In the genomic region with DNA sequence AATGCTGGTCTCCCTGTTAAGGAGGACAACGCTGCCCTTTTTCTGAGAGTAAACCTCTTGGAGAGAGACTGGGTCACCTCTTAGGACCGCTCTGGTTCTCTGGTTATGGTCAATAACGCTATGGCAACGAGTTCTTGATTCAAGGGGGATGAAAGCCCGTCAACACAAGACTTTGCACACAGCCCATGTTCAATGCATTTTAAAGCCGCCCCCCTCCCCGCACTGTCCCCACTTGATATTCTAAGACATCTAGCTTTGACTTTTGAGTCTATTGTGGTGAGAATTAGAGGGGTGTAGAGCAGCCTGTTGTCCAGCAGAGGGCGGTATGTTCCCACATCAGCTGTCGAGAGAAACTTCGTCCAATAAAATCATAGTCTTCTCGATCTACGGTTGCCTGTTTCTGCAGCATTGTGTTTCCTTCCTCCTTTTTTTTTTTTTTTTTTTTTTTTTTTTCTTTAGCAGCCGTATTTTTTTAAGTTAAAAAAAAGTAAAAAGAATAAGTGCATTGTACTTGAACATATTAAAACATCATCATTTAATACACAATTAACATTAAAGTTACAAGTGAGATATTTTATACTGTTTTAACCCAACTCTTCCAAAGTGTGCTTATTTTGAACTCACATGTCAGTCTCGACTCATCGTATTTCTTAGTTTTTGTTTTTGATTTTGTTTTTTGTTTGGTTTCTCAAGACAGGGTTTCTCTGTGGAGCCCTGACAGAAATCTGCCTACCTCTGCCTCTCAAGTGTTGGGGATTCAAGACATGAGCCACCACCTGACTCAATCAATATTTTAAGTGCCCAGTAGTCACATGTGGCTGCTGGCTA, we compare ENCODE assay signal across 8 mouse cellular contexts. TPM values are rescaled to one million over a fixed set of nuclear protein-coding genes. Genes with fewer than 3 reads are reported as not detected.
DNase-seq lines count a peak whose midpoint lies in the region; ATAC-seq and TF ChIP-seq lines count a peak whose summit lies in the region.

No protein-coding gene starts in this region.

- ATAC-seq in midbrain, postnatal 0 days (ENCODE audit: low FRiP score), result peak; percentile 38; the same call in 1 of the 2 replicates

- H3K4me2 ChIP-seq in midbrain, postnatal 0 days (ENCODE audit: low read depth, low read length, poor library complexity, severe bottlenecking), result peak overlapping the region; percentile 31

- no peaks in the 10 kb centered on the region for H3K4me1 ChIP-seq in midbrain, postnatal 0 days (ENCODE audit: insufficient read depth, low read length)

- no peaks in the 10 kb centered on the region for H3K27me3 ChIP-seq in midbrain, postnatal 0 days (ENCODE audit: insufficient read depth, low read length)

- peak; percentile 68 for DNase-seq in kidney, adult 18-20 months
- no peak for DNase-seq in kidney, adult 11 months
- DNase-seq in cerebellum, postnatal 25 days, result peak; percentile 57 to 65
- DNase-seq in gastrocnemius, postnatal 10 days, result peak; percentile 50
- DNase-seq in kidney, adult 8-10 months, result peak; percentile 48 to 53
- peak; percentile 61 for DNase-seq in liver
- DNase-seq in midbrain, postnatal 0 days (ENCODE audit: low spot score), result peak; percentile 79
- peak; percentile 58 to 80 for DNase-seq in spleen, postnatal 10 days (ENCODE audit: low spot score in 2 of 2)

- no peaks in the 10 kb centered on the region for H3K9me3 ChIP-seq in midbrain, postnatal 0 days (ENCODE audit: low read length)

- TF ChIP-seq CTCF in midbrain, postnatal 0 days (IDR thresholded peaks at IDR 0.05), result peak; percentile 94

- H3K27ac ChIP-seq in midbrain, postnatal 0 days (ENCODE audit: low read depth, low read length), result no peak overlapping the region

- 22% methylated on average over 15 of the region's 15 CpGs for WGBS in midbrain, postnatal 0 days

- no peak overlapping the region for H3K9ac ChIP-seq in midbrain, postnatal 0 days (replicated peaks; ENCODE audit: low read length, poor library complexity, severe bottlenecking)

- peak overlapping the region; percentile 14; the same call in 1 of the 2 replicates for H3K4me3 ChIP-seq in midbrain, postnatal 0 days (ENCODE audit: low read depth, low read length)

- no peaks in the 10 kb centered on the region for H3K36me3 ChIP-seq in midbrain, postnatal 0 days (ENCODE audit: insufficient read depth, low read length)

RNA-seq across cellular contexts. Expression of a gene that starts 13.7 kb away (rescaled TPM):
- 10 to 100 TPM; 29.1 to 30.1 TPM for total RNA-seq in gastrocnemius, postnatal 10 days (2021)
- 28.6 and 31.4 TPM in 2 replicates for total RNA-seq in midbrain, postnatal 0 days (2014; rRNA removed)
- 41.8 and 42.6 TPM in 2 replicates for polyA plus RNA-seq in midbrain, postnatal 0 days (2015; fragmentation: Nextera tagmentation; extraction: Ambion mirVana)

RNA-seq across cellular contexts. Expression of a gene that starts 26.9 kb away (rescaled TPM):
- 10 to 100 TPM; 11.2 to 17.2 TPM for total RNA-seq in gastrocnemius, postnatal 10 days (2021)
- total RNA-seq in midbrain, postnatal 0 days (2014; rRNA removed), result 15.5 and 16.2 TPM in 2 replicates
- 19.3 and 23.5 TPM in 2 replicates for polyA plus RNA-seq in midbrain, postnatal 0 days (2015; fragmentation: Nextera tagmentation; extraction: Ambion mirVana)

RNA-seq across cellular contexts. Expression of a gene that starts 50.8 kb away (rescaled TPM):
- 10 to 100 TPM; 16.7 to 23.9 TPM for total RNA-seq in gastrocnemius, postnatal 10 days (2021)
- total RNA-seq in midbrain, postnatal 0 days (2014; rRNA removed), result 23.4 and 26.6 TPM in 2 replicates
- polyA plus RNA-seq in midbrain, postnatal 0 days (2015; fragmentation: Nextera tagmentation; extraction: Ambion mirVana), result 15.5 and 16.1 TPM in 2 replicates

RNA-seq across cellular contexts. Expression of a gene that starts 51.0 kb away (rescaled TPM):
- under 1 TPM in 1 of 2 experiments, not detected in 1; 0.16 TPM for total RNA-seq in gastrocnemius, postnatal 10 days (2021)
- 1.7 and 2.7 TPM in 2 replicates for total RNA-seq in midbrain, postnatal 0 days (2014; rRNA removed)
- 1.2 and 1.5 TPM in 2 replicates for polyA plus RNA-seq in midbrain, postnatal 0 days (2015; fragmentation: Nextera tagmentation; extraction: Ambion mirVana)
